Mouse (Mus musculus): Measurements from ENCODE around the gene Il31ra. TPM values are rescaled to one million over a fixed set of nuclear protein-coding genes. Genes with fewer than 3 reads are reported as not detected.

The Il31ra gene
- total RNA-seq, 4 experiments from 2014 or later = 0.10 to 0.26 (median 0.16) TPM

DNA sequence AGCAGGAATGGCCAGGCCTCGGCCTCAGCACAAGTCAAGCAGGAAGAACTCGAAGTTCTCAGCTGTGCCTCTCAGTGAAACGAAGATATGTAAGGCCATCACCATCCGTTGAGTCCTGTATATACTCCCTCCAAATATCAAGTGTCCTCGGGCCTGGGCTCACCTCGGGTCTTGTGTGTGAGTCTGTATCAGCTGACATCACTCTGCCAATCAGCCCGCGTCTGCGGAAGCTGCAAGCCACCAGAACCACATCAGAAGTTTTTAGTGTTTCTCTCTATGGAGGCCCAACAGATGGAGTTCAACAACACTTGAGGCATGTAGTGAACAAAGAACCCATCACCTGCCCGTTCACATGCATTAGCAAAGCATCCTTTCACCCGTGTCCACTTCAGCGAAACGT lies 86.5 kb downstream of the Il31ra start:
- no peak for DNase-seq

DNA sequence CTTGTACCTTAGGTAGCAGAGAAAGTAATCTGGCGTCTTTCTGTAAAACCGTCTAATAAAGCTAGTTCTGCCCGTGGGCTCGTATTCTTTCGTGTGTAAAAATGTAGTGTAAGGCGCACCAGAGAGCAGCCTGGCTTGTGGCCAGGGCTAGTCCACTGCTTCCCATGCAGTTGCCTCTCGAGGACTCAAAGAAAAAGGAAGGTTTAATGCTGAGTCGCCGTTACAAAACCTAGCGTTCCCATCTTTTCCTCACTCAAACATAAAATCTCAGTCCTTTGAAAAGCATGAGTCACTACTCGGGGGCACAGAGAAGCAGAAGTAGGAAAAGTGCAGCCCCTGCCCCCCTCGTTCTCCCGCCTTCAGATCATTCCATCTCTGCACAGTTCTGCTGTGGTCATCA lies 87.4 kb downstream of the Il31ra start:
- no peak for DNase-seq

DNA sequence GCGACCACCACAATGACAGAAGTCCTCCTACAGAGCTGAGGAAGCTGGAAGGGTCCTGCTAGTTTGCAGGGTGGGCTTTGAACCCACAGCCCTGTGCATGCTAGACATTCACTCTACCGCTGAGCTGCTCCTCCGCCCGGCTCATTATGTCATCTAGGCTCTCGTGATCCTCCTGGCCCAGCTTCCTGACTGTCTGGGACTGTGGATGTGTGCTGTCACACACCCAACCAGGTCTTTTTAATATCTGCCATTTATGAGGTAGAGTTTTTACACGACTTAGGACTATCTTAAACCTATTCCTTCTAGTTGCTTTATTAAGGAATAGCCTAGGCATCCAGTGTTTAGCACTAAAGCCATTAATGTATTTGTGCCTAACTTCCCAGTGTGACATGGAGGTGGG lies 88.7 kb downstream of the Il31ra start:
- DNase-seq = no peak

DNA sequence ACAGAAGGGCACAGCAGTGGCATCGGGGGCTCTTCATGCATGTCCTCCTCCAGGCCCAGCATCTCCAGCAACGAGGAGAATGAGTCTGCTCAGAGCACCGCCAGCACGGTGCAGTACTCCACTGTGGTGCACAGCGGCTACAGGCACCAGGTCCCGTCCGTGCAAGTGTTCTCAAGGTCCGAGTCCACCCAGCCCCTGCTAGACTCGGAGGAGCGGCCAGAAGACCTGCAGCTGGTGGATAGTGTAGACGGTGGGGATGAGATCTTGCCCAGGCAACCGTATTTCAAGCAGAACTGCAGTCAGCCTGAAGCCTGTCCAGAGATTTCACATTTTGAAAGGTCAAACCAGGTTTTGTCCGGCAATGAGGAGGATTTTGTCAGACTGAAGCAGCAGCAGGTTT lies 90.3 kb downstream of the Il31ra start:
- no peak for DNase-seq

DNA sequence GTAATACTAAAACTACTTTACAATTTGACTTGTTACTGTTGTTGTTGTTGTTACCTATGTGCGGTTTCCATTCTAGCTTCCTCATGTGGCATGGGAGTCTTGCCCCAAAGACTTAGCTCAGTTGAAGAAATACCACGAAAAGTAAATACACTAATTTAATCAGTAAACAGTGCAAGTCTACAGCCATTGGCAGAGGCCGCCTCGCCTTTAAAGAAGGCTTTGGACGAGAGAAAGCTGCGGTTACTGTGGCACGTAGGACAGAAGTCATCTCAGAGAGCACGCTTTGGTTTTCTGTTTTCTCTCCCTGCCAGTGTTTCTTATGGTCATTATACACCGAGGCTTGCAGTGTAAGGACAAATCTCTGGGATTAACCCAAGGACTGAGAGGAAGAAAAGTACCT lies 93.7 kb downstream of the Il31ra start:
- DNase-seq = no peak

DNA sequence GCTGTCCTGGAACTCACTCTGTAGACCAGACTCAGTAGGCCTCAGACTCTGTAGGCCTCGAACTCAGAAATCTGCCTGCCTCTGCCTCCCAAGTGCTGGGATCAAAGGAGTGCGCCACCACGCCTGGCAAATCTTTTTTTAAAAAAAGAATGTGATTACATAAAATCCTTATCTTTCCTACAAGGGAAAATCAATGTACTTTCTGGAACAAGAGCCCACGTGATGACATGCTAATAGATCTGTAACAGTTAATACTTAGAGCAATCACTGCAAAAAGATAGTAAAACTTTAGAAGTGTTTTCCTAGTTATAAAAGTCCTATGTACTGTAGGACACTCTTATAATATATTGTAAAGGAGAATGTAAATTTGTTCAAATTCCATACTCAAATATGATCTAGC lies 94.1 kb downstream of the Il31ra start:
- DNase-seq = no peak

DNA sequence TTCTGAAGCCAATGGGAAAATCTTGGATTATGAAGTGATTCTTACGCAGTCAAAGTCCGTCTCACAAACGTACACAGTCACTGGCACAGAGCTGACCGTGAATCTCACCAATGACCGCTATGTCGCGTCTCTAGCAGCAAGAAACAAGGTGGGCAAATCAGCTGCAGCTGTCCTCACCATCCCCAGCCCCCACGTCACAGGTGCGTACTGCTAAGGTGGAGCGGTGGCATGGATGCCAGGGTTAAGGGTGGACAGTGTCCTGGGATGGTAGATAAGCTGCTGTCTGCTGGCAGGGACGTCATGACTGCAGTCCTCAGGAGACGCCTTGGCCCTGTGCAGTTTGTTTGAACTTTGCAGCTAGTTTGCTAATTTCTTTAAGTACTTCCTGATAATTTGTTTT lies 99.6 kb downstream of the Il31ra start:
- no peak for DNase-seq

DNA sequence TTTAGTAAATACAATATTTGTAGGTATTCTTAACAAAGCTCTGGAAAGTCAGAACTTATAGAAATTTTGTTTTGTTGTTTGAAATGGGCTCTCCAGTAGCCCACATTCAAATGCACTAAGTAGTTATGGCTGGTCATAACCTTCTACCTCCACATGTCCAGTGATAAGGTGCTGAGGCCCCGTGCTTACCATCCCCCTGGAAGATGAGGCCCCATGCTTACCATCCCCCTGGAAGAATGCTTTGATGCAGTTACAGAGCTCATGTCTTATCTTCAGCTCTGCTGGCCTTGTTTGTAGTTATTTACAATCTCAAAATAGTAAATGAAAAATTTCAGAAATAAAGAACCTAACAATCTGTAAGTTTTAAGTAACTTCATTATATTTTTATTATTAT lies 101.9 kb downstream of the Il31ra start:
- no peak for DNase-seq

DNA sequence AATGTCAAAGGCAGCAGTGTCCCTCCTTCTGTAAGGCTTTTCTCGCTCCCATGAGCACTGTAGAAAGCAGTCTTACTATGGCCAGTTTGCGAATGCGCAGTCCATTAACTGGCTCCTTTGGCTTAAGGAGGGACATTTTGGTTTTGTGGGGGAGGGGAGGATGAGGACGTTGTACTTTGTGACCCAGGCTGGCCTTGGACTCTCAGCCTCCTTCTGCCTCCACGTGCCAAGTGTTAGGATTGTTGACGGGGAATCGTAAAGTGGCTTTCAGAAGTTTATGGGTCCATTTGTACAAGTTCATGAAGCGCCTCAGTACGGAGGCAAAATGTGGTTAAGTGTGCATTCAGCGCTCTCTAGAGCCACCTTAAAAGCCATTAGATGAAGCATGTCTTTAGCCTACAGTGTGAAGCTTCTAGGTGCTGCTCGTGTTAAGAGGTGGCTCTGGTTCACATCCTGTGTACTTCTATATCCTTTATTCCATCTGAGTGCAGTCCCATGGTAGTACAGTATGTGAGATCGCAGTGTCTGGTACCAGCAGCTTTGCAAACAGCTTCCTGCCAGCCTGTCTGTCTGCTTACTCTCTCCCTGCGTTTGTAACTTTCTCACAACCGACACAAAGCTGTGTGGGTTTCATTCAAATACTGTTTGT lies 102.4 kb downstream of the Il31ra start:
- DNase-seq = no peak

DNA sequence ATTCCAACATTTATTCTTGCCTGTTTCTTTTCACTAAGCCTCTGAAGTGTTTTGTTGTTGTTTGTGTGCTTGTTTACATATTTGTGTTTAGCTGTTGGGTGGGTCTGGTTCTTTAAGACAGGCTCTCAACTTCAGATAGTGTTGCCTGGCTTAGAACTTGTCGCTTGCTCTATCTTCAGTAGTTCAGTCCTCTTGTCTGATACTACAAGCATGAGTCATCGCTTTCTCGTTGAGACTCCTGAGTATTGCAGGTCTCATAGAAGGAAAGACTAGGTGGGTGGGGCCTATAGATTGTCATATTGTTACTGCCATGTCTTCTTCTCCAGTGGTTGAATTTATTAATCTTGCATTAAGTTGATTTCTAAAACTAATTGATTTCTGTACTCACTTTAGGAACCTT lies 104.1 kb downstream of the Il31ra start:
- no peak for DNase-seq

DNA sequence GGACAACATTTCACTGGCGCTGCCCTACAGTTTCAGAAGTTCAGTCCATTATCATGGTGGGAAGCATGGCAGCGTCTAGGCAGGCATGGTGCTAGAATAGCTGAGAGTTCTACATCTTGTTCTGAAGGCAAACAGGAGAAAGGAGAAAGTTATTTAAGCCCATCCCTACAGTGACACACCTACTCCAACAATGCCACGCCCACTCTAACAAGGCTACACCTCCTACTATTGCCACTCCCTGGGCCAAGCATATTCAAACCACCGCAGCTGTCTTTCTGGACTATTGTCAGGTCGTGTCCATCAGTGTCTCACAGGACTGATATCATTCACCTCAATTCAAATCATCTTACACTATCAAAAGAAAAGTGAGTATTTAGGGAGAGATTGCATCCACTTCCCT lies 107.5 kb downstream of the Il31ra start:
- no peak for DNase-seq

DNA sequence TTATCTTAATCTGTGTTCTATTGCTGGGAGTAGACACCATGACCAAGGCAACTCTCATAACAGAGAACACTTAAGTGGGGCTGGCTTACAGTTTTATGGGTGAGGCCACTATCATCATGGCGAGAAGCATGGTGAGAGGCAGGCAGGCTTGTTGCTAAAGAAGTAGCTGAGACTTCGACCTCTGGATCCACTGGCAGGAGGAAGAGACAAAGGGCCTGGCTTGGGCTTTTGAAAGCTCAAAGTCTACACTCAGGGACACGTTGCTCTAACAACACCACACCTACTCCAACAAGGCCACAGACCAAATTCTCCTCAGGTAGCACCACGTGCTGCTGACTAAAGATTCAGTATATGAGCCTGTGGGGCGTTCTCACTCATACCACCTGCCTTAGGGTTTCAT lies 107.9 kb downstream of the Il31ra start:
- DNase-seq = no peak

DNA sequence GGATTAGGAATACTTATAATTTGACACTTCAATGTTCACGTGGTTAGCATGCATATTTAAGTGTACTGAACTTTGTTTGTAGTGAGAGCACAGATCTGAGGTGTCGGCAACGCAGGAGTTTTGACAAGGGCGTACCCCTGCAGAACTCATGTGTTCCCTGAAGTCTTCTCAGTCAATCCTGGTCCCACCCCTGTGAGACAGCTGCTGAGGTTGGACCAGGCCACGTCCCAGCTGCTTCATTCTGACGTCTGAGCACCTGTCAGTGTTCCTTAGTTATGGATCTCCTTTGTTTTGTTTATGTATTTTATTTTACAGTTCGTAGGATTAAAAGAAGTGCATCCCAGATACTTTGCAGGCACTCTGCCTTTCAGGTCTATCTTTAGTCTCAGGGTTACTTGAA lies 111.1 kb downstream of the Il31ra start:
- DNase-seq = no peak

DNA sequence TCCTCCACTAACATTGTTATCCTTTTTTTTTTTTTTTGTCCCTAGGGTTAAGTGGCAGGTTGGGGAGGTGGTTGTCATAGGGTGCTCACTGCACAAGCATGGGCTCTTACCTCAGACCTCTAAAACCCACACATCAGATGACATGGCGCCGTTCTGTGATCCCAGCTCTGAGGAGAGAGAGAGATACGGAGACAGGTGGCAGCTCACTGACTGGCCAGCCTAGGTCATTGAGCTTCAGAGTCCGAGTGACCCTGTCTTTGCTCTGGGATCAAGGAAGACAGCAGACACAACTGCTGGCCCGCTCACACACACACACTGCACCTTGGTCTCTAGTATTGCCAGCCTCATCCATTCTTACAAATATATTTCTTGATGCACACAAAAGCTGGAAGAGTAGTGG lies 111.6 kb downstream of the Il31ra start:
- no peak for DNase-seq

DNA sequence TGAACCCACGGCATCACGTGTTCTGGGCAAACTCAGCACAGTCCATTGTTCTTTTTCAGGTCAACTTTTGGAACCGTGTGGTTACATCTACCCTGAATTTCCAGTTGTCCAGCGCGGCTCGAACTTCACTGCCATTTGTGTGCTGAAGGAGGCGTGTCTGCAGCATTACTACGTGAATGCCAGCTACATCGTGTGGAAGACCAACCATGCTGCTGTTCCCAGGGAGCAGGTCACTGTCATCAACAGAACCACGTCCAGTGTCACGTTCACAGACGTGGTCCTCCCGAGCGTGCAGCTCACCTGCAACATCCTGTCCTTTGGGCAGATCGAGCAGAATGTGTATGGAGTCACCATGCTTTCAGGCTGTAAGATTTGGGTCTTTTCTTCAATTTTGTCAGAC lies 114.2 kb downstream of the Il31ra start:
- no peak for DNase-seq

DNA sequence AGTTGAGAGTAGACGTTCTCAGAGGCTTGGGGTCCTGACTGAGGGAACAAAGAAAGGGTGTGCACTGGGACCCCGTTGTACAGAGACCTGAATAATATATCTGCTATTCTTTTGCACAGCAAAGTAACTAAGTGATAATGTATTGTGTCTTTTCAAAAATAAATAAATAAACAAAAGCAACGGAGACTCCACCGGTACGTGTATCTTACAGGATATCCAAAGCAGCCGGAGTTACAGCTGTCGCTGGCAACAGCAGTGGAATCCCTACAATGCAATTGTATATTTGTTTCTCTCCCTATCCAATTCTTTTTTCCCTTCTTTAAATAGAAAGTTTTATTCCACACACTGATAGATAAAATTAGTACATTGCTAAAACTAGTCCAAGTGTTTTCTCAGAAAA lies 115.1 kb downstream of the Il31ra start:
- no peak for DNase-seq

DNA sequence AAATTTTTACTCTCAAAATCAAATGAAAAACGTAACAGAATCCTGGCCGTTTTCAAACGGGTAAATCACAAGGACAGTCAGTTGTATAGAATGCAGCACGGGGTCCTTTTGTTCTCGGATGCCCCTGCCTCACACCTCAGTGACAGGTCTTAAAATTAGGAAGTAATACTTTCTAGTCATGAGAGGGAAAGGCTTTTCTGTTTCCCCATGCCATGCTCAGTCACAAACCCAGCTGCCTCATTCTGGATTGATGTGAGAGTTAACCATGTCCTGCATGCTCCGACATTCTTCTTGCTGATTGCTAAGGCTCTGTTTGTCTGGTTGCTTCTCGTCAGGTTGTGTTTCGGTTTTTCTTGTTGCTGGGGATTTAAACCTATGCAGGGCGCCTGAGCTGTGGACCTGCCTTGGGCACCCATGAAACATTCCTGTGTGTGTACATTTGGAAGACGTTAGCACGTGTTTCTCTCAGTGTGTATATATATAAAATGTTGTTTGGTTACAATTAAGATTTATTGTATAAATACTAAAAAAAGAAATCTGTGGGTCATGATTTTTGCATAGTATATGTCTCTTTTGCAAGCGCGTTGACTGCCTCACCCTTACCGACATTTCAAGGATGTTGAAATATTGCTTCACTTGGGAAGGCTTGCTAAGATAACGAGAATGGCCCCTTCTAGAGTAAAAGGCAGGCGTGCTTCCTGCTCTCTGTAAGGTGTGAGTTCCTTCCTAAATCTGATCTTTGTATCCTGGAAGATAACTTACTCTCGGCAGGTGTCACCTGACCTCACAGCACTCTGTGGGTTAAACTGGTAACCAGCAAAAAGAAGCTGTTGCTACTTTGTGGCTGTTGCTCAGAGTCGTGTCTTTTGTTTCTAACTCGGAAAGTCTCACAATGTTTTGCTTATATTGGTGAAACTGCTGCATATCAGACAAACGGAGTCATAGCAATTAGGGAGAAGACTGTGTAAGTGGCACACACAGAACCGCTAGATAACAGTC lies 120.1 kb downstream of the Il31ra start:
- no peak for DNase-seq

DNA sequence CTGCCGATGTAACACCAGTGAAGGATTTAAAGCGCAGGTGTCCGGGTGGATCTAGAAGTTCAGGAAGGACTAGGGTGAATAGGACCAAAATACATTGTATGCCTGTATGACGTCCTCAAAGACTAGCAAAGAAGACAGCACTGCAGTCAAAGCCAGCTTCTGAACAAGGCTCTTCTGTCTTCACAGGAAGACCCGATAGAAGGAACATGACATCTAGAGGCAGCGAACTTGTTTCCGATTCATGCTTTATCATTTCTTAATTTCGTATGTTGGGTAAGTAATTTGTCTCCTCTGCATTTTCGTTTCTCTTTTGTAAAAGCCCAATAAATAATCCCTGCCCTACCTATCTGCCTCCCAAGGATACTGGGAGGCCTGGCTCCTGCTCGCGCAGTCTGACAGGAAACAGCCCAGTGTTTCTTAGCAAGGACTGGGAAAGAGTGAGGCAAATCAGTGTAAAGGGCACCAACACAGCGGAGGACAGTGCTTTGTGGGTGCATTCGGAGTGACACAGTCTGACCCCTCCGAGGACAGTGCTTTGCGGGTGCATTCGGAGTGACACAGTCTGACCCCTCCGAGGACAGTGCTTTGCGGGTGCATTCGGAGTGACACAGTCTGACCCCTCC lies 121.6 kb downstream of the Il31ra start:
- no peak for DNase-seq

DNA sequence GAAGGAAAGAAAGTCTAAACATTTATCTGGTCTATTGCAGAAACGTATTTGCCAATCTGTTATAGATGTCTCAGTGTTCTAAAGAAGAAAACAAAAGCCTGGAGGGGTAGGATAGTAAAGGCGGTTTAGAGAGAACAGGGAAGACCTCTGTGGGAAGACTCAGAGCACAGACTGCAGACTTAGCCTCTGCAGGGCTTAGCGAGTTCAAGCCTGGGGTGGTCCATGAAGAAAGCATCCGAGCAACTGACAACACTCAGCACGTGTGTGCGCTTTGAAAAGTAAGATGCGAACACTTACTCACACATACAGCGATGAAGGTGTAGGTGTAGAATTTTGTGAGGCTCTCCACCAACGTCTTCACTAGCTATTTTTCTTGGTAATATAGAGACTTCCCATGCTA lies 123.0 kb downstream of the Il31ra start:
- DNase-seq = no peak

All from adrenal gland, adult 8-10 months (tissue).